Mouse (Mus musculus): ENCODE results near the gene Memo1. TPM values are rescaled to one million over a fixed set of nuclear protein-coding genes. Genes with fewer than 3 reads are reported as not detected.
"Not testable (repeated sequence)": the region's sequence is repeated elsewhere in the genome, so short reads cannot be mapped to it uniquely, and the experiment has no call there.

The Memo1 gene
- polyA plus RNA-seq, 1 experiment from 2014 or later, result 102 TPM

- WGBS, result 62% methylated on average over 3 of the region's 3 CpGs
- ATAC-seq (ENCODE audit: low read depth), result no peak
These were observed 52.5 kb downstream of the Memo1 start for GRCm38 (mm10) chr17:74242788-74243187.

GRCm38 (mm10) chr17:74240322-74240721 is 55.0 kb downstream of the Memo1 start:
- DNase-seq (ENCODE audit: low spot score) (no peak), ATAC-seq (ENCODE audit: low read depth) (no peak)
- Histone ChIP-seq H3K4me2 (ENCODE audit: low read depth, low read length) (no peak overlapping the region), H3K9me3 (ENCODE audit: control insufficient read depth, low read length) (no peaks in the 10 kb centered on the region), H3K4me3 (ENCODE audit: low read depth, low read length) (no peak overlapping the region), H3K36me3 (ENCODE audit: control insufficient read depth, insufficient read depth, low read length) (peaks cover 17% of the 10 kb centered on the region), H3K4me1 (ENCODE audit: control insufficient read depth, insufficient read depth, low read length) (no peaks in the 10 kb centered on the region), H3K9ac (ENCODE audit: low read depth, low read length) (no peak overlapping the region), H3K27ac (replicated peaks; ENCODE audit: low read depth, low read length) (no peak overlapping the region), H3K27me3 (replicated peaks; ENCODE audit: control insufficient read depth, insufficient read depth, low read length) (no peaks in the 10 kb centered on the region)
- 84% methylated on average over 1 of the region's 1 CpGs for WGBS

More at GRCm38 (mm10) chr17:74242788-74243187, 52.5 kb downstream of the Memo1 start:
- H3K9ac ChIP-seq (ENCODE audit: low read depth, low read length), result no peak overlapping the region
- no peaks in the 10 kb centered on the region for H3K27me3 ChIP-seq (replicated peaks; ENCODE audit: control insufficient read depth, insufficient read depth, low read length)
- no peaks in the 10 kb centered on the region for H3K4me1 ChIP-seq (ENCODE audit: control insufficient read depth, insufficient read depth, low read length)
- DNase-seq (ENCODE audit: low spot score), result no peak
- H3K9me3 ChIP-seq (ENCODE audit: control insufficient read depth, low read length), result no peaks in the 10 kb centered on the region
- no peak overlapping the region for H3K4me2 ChIP-seq (ENCODE audit: low read depth, low read length)
- H3K36me3 ChIP-seq (ENCODE audit: control insufficient read depth, insufficient read depth, low read length), result peaks cover 13% of the 10 kb centered on the region; the same call in 1 of the 2 replicates
- H3K4me3 ChIP-seq (ENCODE audit: low read depth, low read length), result no peak overlapping the region
- no peak overlapping the region for H3K27ac ChIP-seq (replicated peaks; ENCODE audit: low read depth, low read length)

GRCm38 (mm10) chr17:74228131-74228759 is 67.1 kb downstream of the Memo1 start:
- Histone ChIP-seq H3K4me2 (ENCODE audit: low read depth, low read length) (no peak overlapping the region), H3K4me1 (ENCODE audit: control insufficient read depth, insufficient read depth, low read length) (no peaks in the 10 kb centered on the region), H3K36me3 (ENCODE audit: control insufficient read depth, insufficient read depth, low read length) (peaks cover 9% of the 10 kb centered on the region; the same call in 1 of the 2 replicates), H3K9ac (ENCODE audit: low read depth, low read length) (no peak overlapping the region), H3K4me3 (ENCODE audit: low read depth, low read length) (no peak overlapping the region), H3K27me3 (replicated peaks; ENCODE audit: control insufficient read depth, insufficient read depth, low read length) (no peaks in the 10 kb centered on the region), H3K9me3 (ENCODE audit: control insufficient read depth, low read length) (no peaks in the 10 kb centered on the region), H3K27ac (replicated peaks; ENCODE audit: low read depth, low read length) (no peak overlapping the region)
- ATAC-seq (ENCODE audit: low read depth), result no peak
- WGBS, result 88% methylated on average over 3 of the region's 3 CpGs
- DNase-seq (ENCODE audit: low spot score), result no peak

- Histone ChIP-seq H3K4me3 (ENCODE audit: low read depth, low read length) (no peak overlapping the region), H3K9me3 (ENCODE audit: control insufficient read depth, low read length) (no peaks in the 10 kb centered on the region), H3K27me3 (replicated peaks; ENCODE audit: control insufficient read depth, insufficient read depth, low read length) (no peaks in the 10 kb centered on the region), H3K9ac (ENCODE audit: low read depth, low read length) (no peak overlapping the region), H3K36me3 (ENCODE audit: control insufficient read depth, insufficient read depth, low read length) (peaks cover 7% of the 10 kb centered on the region), H3K4me1 (ENCODE audit: control insufficient read depth, insufficient read depth, low read length) (no peaks in the 10 kb centered on the region), H3K27ac (replicated peaks; ENCODE audit: low read depth, low read length) (no peak overlapping the region), H3K4me2 (ENCODE audit: low read depth, low read length) (no peak overlapping the region)
- DNase-seq (ENCODE audit: low spot score), result no peak
- ATAC-seq (ENCODE audit: low read depth), result no peak
- 84% methylated on average over 2 of the region's 2 CpGs for WGBS
These were observed 78.0 kb downstream of the Memo1 start for GRCm38 (mm10) chr17:74217304-74217703.

- H3K9me3 ChIP-seq (ENCODE audit: control insufficient read depth, low read length); H3K9ac ChIP-seq (ENCODE audit: low read depth, low read length); DNase-seq (ENCODE audit: low spot score); H3K27ac ChIP-seq (replicated peaks; ENCODE audit: low read depth, low read length); H3K4me1 ChIP-seq (ENCODE audit: control insufficient read depth, insufficient read depth, low read length); H3K27me3 ChIP-seq (replicated peaks; ENCODE audit: control insufficient read depth, insufficient read depth, low read length); H3K4me2 ChIP-seq (ENCODE audit: low read depth, low read length); H3K4me3 ChIP-seq (ENCODE audit: low read depth, low read length); ATAC-seq (ENCODE audit: low read depth): not testable (repeated sequence)
- H3K36me3 ChIP-seq (ENCODE audit: control insufficient read depth, insufficient read depth, low read length), result peaks cover 16% of the 10 kb centered on the region
- 72% methylated on average over 16 of the region's 16 CpGs for WGBS
These were observed 82.3 kb downstream of the Memo1 start for GRCm38 (mm10) chr17:74212831-74213524.

GRCm38 (mm10) chr17:74209143-74209908 is 86.0 kb downstream of the Memo1 start:
- H3K36me3 ChIP-seq (ENCODE audit: control insufficient read depth, insufficient read depth, low read length), result peaks cover 16% of the 10 kb centered on the region
- H3K4me2 ChIP-seq (ENCODE audit: low read depth, low read length), result no peak overlapping the region
- DNase-seq (ENCODE audit: low spot score) (peak; percentile 43), ATAC-seq (ENCODE audit: low read depth) (peak; percentile 63; the same call in 1 of the 2 replicates)
- H3K9me3 ChIP-seq (ENCODE audit: control insufficient read depth, low read length), result no peaks in the 10 kb centered on the region
- WGBS, result 41% methylated on average over 5 of the region's 5 CpGs
- H3K27me3 ChIP-seq (replicated peaks; ENCODE audit: control insufficient read depth, insufficient read depth, low read length), result no peaks in the 10 kb centered on the region
- no peaks in the 10 kb centered on the region for H3K4me1 ChIP-seq (ENCODE audit: control insufficient read depth, insufficient read depth, low read length)
- no peak overlapping the region for H3K9ac ChIP-seq (ENCODE audit: low read depth, low read length)
- no peak overlapping the region for H3K4me3 ChIP-seq (ENCODE audit: low read depth, low read length)
- no peak overlapping the region for H3K27ac ChIP-seq (replicated peaks; ENCODE audit: low read depth, low read length)

GRCm38 (mm10) chr17:74195943-74196342 is 99.4 kb downstream of the Memo1 start:
- Histone ChIP-seq H3K36me3 (ENCODE audit: control insufficient read depth, insufficient read depth, low read length) (peaks cover 8% of the 10 kb centered on the region; the same call in 1 of the 2 replicates), H3K9me3 (ENCODE audit: control insufficient read depth, low read length) (no peaks in the 10 kb centered on the region), H3K4me2 (ENCODE audit: low read depth, low read length) (no peak overlapping the region), H3K27ac (replicated peaks; ENCODE audit: low read depth, low read length) (no peak overlapping the region), H3K9ac (ENCODE audit: low read depth, low read length) (no peak overlapping the region), H3K27me3 (replicated peaks; ENCODE audit: control insufficient read depth, insufficient read depth, low read length) (no peaks in the 10 kb centered on the region), H3K4me3 (ENCODE audit: low read depth, low read length) (no peak overlapping the region), H3K4me1 (ENCODE audit: control insufficient read depth, insufficient read depth, low read length) (no peaks in the 10 kb centered on the region)
- DNase-seq (ENCODE audit: low spot score) (peak; percentile 65), ATAC-seq (ENCODE audit: low read depth) (0 out of 2 replicates have a peak, but pooled peaks have one; percentile 12)
- WGBS, result 67% methylated on average over 2 of the region's 2 CpGs

GRCm38 (mm10) chr17:74194755-74195154 is 100.6 kb downstream of the Memo1 start:
- H3K9me3 ChIP-seq (ENCODE audit: control insufficient read depth, low read length), result no peaks in the 10 kb centered on the region
- no peak overlapping the region for H3K9ac ChIP-seq (ENCODE audit: low read depth, low read length)
- no peaks in the 10 kb centered on the region for H3K27me3 ChIP-seq (replicated peaks; ENCODE audit: control insufficient read depth, insufficient read depth, low read length)
- 66% methylated on average over 9 of the region's 9 CpGs for WGBS
- ATAC-seq (ENCODE audit: low read depth) (no peak), DNase-seq (ENCODE audit: low spot score) (peak; percentile 20)
- peaks cover 4% of the 10 kb centered on the region for H3K36me3 ChIP-seq (ENCODE audit: control insufficient read depth, insufficient read depth, low read length)
- H3K4me3 ChIP-seq (ENCODE audit: low read depth, low read length), result no peak overlapping the region
- H3K4me1 ChIP-seq (ENCODE audit: control insufficient read depth, insufficient read depth, low read length), result no peaks in the 10 kb centered on the region
- no peak overlapping the region for H3K27ac ChIP-seq (replicated peaks; ENCODE audit: low read depth, low read length)
- H3K4me2 ChIP-seq (ENCODE audit: low read depth, low read length), result no peak overlapping the region
